Mouse (Mus musculus) myocyte (in vitro differentiated cells): ENCODE results near the gene Nr1h4. TPM values are rescaled to one million over a fixed set of nuclear protein-coding genes. Genes with fewer than 3 reads are reported as not detected.

Experiments
- H3K27me3 ChIP-seq: one replicate; pipeline ENCODE4 v1.6.1; 2011; ENCODE audit not compliant: control insufficient read depth, insufficient read depth, insufficient read length
- H3K36me3 ChIP-seq: one replicate; pipeline ENCODE4 v1.6.1; 2011; ENCODE audit not compliant: control insufficient read depth, insufficient read depth
- H3K4me2 ChIP-seq: one replicate; pipeline ENCODE4 v1.6.1; 2011; ENCODE audit warnings: low read depth, control low read depth
- H3K4me3 ChIP-seq: one replicate; pipeline ENCODE4 v1.5.1; 2011; ENCODE audit warnings: mild to moderate bottlenecking, control low read depth, moderate library complexity
- H3K79me2 ChIP-seq: one replicate; pipeline ENCODE4 v1.6.1; 2011; ENCODE audit not compliant: control insufficient read depth, insufficient read depth
- H3ac ChIP-seq: one replicate; pipeline ENCODE4 v1.6.1; 2011; ENCODE audit not compliant: control insufficient read depth, insufficient read length
- CEBPB ChIP-seq: IDR thresholded peaks from 2 replicates; pipeline ENCODE4 v1.6.1; 2011; ENCODE audit warnings: mild to moderate bottlenecking, moderate library complexity; ENCODE audit not compliant: poor library complexity, insufficient read depth, severe bottlenecking
- E2F4 ChIP-seq: IDR thresholded peaks from one replicate; pipeline ENCODE4 v1.6.1; 2011; ENCODE audit warnings: mild to moderate bottlenecking, control low read depth, moderate library complexity; ENCODE audit not compliant: insufficient read depth
- MAX ChIP-seq: IDR thresholded peaks from one replicate; pipeline ENCODE4 v1.6.1; 2011; ENCODE audit warnings: low read depth, mild to moderate bottlenecking, control low read depth
- MYOD1 ChIP-seq, 3 experiments: IDR thresholded peaks; one replicate each; pipeline ENCODE4 v1.6.1; 2011; ENCODE audit warnings: control low read depth in 2 of 3, low read depth in 2 of 3, mild to moderate bottlenecking in 2 of 3, moderate library complexity in 1 of 3; ENCODE audit not compliant: insufficient read length in 2 of 3, control insufficient read depth in 1 of 3
- MYOG ChIP-seq, 3 experiments: IDR thresholded peaks; one replicate each; pipeline ENCODE4 v1.6.1; 2011; ENCODE audit warnings: control low read depth in 2 of 3, low read depth in 2 of 3, mild to moderate bottlenecking in 2 of 3; ENCODE audit not compliant: insufficient read length in 2 of 3, control insufficient read depth in 1 of 3, insufficient read depth in 1 of 3
- POLR2A ChIP-seq: IDR thresholded peaks from one replicate; pipeline ENCODE4 v1.6.1; 2011; ENCODE audit warnings: low read depth, mild to moderate bottlenecking, control low read depth, moderate library complexity; ENCODE audit not compliant: insufficient read length
- POLR2AphosphoS2 ChIP-seq: IDR thresholded peaks from one replicate; pipeline ENCODE4 v1.6.1; 2011; ENCODE audit warnings: low read depth, control low read depth; ENCODE audit not compliant: insufficient read length
- REST ChIP-seq: IDR thresholded peaks from one replicate; pipeline ENCODE4 v1.6.1; 2011; ENCODE audit warnings: mild to moderate bottlenecking, control low read depth, moderate library complexity; ENCODE audit not compliant: insufficient read depth, insufficient read length
- SRF ChIP-seq: IDR thresholded peaks from one replicate; pipeline ENCODE4 v1.6.1; 2011; ENCODE audit warnings: low read depth; ENCODE audit not compliant: control insufficient read depth, insufficient read length
- TCF12 ChIP-seq: IDR thresholded peaks from one replicate; pipeline ENCODE4 v1.6.1; 2011; ENCODE audit warnings: mild to moderate bottlenecking, control low read depth; ENCODE audit not compliant: poor library complexity, insufficient read depth, severe bottlenecking
- TCF3 ChIP-seq: IDR thresholded peaks from one replicate; pipeline ENCODE4 v1.6.1; 2011; ENCODE audit warnings: low read depth, control low read depth; ENCODE audit not compliant: insufficient read length
- USF1 ChIP-seq: IDR thresholded peaks from one replicate; pipeline ENCODE4 v1.6.1; 2011; ENCODE audit warnings: low read depth, mild to moderate bottlenecking, control low read depth, moderate library complexity
- polyA plus RNA-seq: library from polyadenylated mRNA; unstranded; fragments of >200 nt; fragmentation: generic; extraction: Trizol; gene quantifications from one replicate; pipeline ENCODE4 v1.2.1, GENCODE M21; 2012; ENCODE audit warnings: missing spikeins

The Nr1h4 gene
- polyA plus RNA-seq, 1 experiment: not detected

GRCm38 (mm10) chr10:89484907-89485306 is 48.5 kb downstream of the Nr1h4 start:
- Histone ChIP-seq H3K4me3 (no peak overlapping the region), H3ac (no peak overlapping the region), H3K27me3 (no peaks in the 10 kb centered on the region), H3K4me2 (no peak overlapping the region), H3K79me2 (no peaks in the 10 kb centered on the region), H3K36me3 (no peaks in the 10 kb centered on the region)
- TF ChIP-seq POLR2A: no peak
- TF ChIP-seq MYOD1 (IDR thresholded peaks at IDR 0.05; ENCODE audit: control insufficient read depth in 1 of 3, insufficient read length in 2 of 3, low read depth in 2 of 3): no peak
- no peak for TF ChIP-seq CEBPB
- TF ChIP-seq TCF12: no peak
- no peak for TF ChIP-seq E2F4
- TF ChIP-seq TCF3: no peak
- no peak for TF ChIP-seq MAX
- TF ChIP-seq MYOG (IDR thresholded peaks at IDR 0.05; ENCODE audit: control insufficient read depth in 1 of 3, insufficient read depth in 1 of 3, insufficient read length in 2 of 3, low read depth in 2 of 3): no peak
- TF ChIP-seq USF1: no peak
- no peak for TF ChIP-seq REST
- no peak for TF ChIP-seq SRF
- TF ChIP-seq POLR2AphosphoS2: no peak

GRCm38 (mm10) chr10:89483812-89484602 is 49.4 kb downstream of the Nr1h4 start:
- TF ChIP-seq POLR2AphosphoS2: no peak
- TF ChIP-seq MYOG (IDR thresholded peaks at IDR 0.05; ENCODE audit: control insufficient read depth in 1 of 3, insufficient read depth in 1 of 3, insufficient read length in 2 of 3, low read depth in 2 of 3): no peak
- no peak for TF ChIP-seq MAX
- no peak for TF ChIP-seq TCF3
- TF ChIP-seq SRF: no peak
- TF ChIP-seq TCF12: no peak
- no peak for TF ChIP-seq POLR2A
- no peak for TF ChIP-seq USF1
- TF ChIP-seq MYOD1 (IDR thresholded peaks at IDR 0.05; ENCODE audit: control insufficient read depth in 1 of 3, insufficient read length in 2 of 3, low read depth in 2 of 3): no peak
- TF ChIP-seq REST: no peak
- no peak for TF ChIP-seq CEBPB
- TF ChIP-seq E2F4: no peak
- no peak overlapping the region for H3ac ChIP-seq
- H3K27me3 ChIP-seq: no peaks in the 10 kb centered on the region
- H3K79me2 ChIP-seq: no peaks in the 10 kb centered on the region
- no peak overlapping the region for H3K4me2 ChIP-seq
- H3K4me3 ChIP-seq: no peak overlapping the region
- H3K36me3 ChIP-seq: no peaks in the 10 kb centered on the region

- Histone ChIP-seq H3K36me3 (no peaks in the 10 kb centered on the region), H3K27me3 (no peaks in the 10 kb centered on the region), H3K4me3 (no peak overlapping the region), H3K4me2 (no peak overlapping the region), H3ac (no peak overlapping the region), H3K79me2 (no peaks in the 10 kb centered on the region)
- TF ChIP-seq POLR2A: no peak
- TF ChIP-seq MYOD1 (IDR thresholded peaks at IDR 0.05; ENCODE audit: control insufficient read depth in 1 of 3, insufficient read length in 2 of 3, low read depth in 2 of 3): no peak
- no peak for TF ChIP-seq MYOG (IDR thresholded peaks at IDR 0.05; ENCODE audit: control insufficient read depth in 1 of 3, insufficient read depth in 1 of 3, insufficient read length in 2 of 3, low read depth in 2 of 3)
Measured at GRCm38 (mm10) chr10:89483113-89483512, 50.3 kb downstream of the Nr1h4 start.

GRCm38 (mm10) chr10:89482142-89482681 is 51.2 kb downstream of the Nr1h4 start:
- Histone ChIP-seq H3K27me3 (no peaks in the 10 kb centered on the region), H3K4me3 (no peak overlapping the region), H3K36me3 (no peaks in the 10 kb centered on the region), H3K4me2 (no peak overlapping the region), H3K79me2 (no peaks in the 10 kb centered on the region), H3ac (no peak overlapping the region)
- no peak for TF ChIP-seq TCF3
- no peak for TF ChIP-seq CEBPB
- no peak for TF ChIP-seq REST
- TF ChIP-seq MAX: no peak
- TF ChIP-seq TCF12: no peak
- no peak for TF ChIP-seq SRF
- TF ChIP-seq POLR2A: no peak
- no peak for TF ChIP-seq E2F4
- TF ChIP-seq MYOD1 (IDR thresholded peaks at IDR 0.05; ENCODE audit: control insufficient read depth in 1 of 3, insufficient read length in 2 of 3, low read depth in 2 of 3): no peak
- no peak for TF ChIP-seq MYOG (IDR thresholded peaks at IDR 0.05; ENCODE audit: control insufficient read depth in 1 of 3, insufficient read depth in 1 of 3, insufficient read length in 2 of 3, low read depth in 2 of 3)
- no peak for TF ChIP-seq USF1
